Mouse (Mus musculus): ENCODE results near the gene Ccdc24. TPM values are rescaled to one million over a fixed set of nuclear protein-coding genes. Genes with fewer than 3 reads are reported as not detected.

Ccdc24 gene
- polyA plus RNA-seq (2015; fragmentation: Nextera tagmentation; extraction: Ambion mirVana): 0.48 and 1.0 TPM in 2 replicates

- ATAC-seq: peak; percentile 57
- Histone ChIP-seq H3K4me3 (replicated peaks) (peak within 1 kb of the TSS; percentile 29), H3K9ac (no peak within 1 kb of the TSS; the same call in 1 of the 2 replicates), H3K27me3 (replicated peaks) (no peaks in the 10 kb centered on the region), H3K4me1 (replicated peaks) (peaks cover 15% of the 10 kb centered on the region), H3K36me3 (peaks cover 20% of the 10 kb centered on the region), H3K27ac (no peak within 1 kb of the TSS), H3K9me3 (no peaks in the 10 kb centered on the region), H3K4me2 (replicated peaks) (peak within 1 kb of the TSS; percentile 56)
- 5% methylated on average over 14 of the region's 14 CpGs for WGBS
These were observed at the start of gene Ccdc24 for GRCm38 (mm10) chr4:117872471-117872886. TSS of gene Ccdc24 (minus strand) at chr4:117872557.

DNA sequence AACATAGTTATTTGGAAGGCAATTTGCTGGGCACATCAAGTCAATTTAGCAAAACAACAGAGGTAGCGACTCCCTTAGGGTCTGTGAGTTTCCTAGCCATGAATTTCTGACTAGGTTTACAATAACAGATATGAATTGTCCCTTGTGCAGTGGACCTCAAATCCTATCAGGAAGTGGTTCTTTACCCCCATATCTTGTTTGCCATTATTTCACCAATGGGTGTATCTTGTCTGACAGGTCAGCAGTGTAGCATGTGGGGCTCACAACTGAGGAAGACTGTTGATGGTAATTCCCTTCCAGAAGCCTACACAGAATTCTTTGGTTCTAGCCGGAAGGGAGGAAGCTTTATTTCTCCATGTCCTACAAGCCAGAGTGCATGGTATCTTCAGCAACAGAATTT lies 49.0 kb upstream of the Ccdc24 start:
- no peak overlapping the region for H3K9ac ChIP-seq
- no peaks in the 10 kb centered on the region for H3K36me3 ChIP-seq
- peaks cover 3% of the 10 kb centered on the region for H3K27me3 ChIP-seq (replicated peaks)
- H3K9me3 ChIP-seq: no peaks in the 10 kb centered on the region
- peaks cover 7% of the 10 kb centered on the region; the same call in 1 of the 2 replicates for H3K4me1 ChIP-seq (replicated peaks)
- H3K27ac ChIP-seq: no peak overlapping the region
- no peak overlapping the region for H3K4me3 ChIP-seq (replicated peaks)
- no peak overlapping the region for H3K4me2 ChIP-seq (replicated peaks)
- 82% methylated on average over 2 of the region's 2 CpGs for WGBS
- ATAC-seq: no peak

GRCm38 (mm10) chr4:117918762-117919161 lies 46.4 kb upstream of the Ccdc24 start:
- no peak for ATAC-seq
- H3K9me3 ChIP-seq: no peaks in the 10 kb centered on the region
- peak overlapping the region; percentile 15; the same call in 1 of the 2 replicates for H3K27ac ChIP-seq
- no peak overlapping the region for H3K4me2 ChIP-seq (replicated peaks)
- no peak overlapping the region for H3K4me3 ChIP-seq (replicated peaks)
- no peaks in the 10 kb centered on the region for H3K36me3 ChIP-seq
- no peaks in the 10 kb centered on the region; the same call in 1 of the 2 replicates for H3K27me3 ChIP-seq (replicated peaks)
- H3K4me1 ChIP-seq (replicated peaks): peaks cover 12% of the 10 kb centered on the region
- WGBS: 67% methylated on average over 5 of the region's 5 CpGs
- H3K9ac ChIP-seq: no peak overlapping the region

- WGBS: 48% methylated on average over 3 of the region's 3 CpGs
These were observed 45.9 kb upstream of the Ccdc24 start for GRCm38 (mm10) chr4:117918261-117918660.

DNA sequence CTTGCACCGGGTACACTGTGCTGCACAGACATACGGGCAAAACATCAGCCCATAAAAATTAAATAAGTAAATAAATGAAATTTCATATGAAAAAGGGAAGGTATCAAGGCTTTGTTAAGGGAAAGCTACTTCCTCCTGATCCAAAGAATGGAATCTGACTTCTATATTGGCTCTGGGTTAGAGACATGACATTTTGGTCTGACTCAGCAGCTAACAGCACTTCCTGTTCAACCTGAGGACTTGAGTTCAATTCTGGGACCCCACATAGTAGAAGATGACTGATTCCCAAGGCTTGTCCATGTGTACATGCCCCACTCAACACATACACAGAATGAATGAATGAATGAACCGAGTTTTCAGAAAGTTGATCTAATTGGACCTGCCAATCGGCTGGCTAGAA lies 45.5 kb upstream of the Ccdc24 start:
- whole genome bisulfite sequencing: 89% methylated on average over 4 of the region's 4 CpGs
- H3K27me3 ChIP-seq (replicated peaks): no peaks in the 10 kb centered on the region
- peak overlapping the region; percentile 37; the same call in 1 of the 2 replicates for H3K27ac ChIP-seq

More at GRCm38 (mm10) chr4:117918261-117918660, 45.9 kb upstream of the Ccdc24 start:
- no peaks in the 10 kb centered on the region; the same call in 1 of the 2 replicates for H3K27me3 ChIP-seq (replicated peaks)
- H3K4me1 ChIP-seq (replicated peaks): peaks cover 17% of the 10 kb centered on the region
- H3K9me3 ChIP-seq: no peaks in the 10 kb centered on the region
- peak overlapping the region; percentile 37; the same call in 1 of the 2 replicates for H3K27ac ChIP-seq
- H3K36me3 ChIP-seq: no peaks in the 10 kb centered on the region
- no peak overlapping the region for H3K4me2 ChIP-seq (replicated peaks)
- H3K9ac ChIP-seq: no peak overlapping the region
- H3K4me3 ChIP-seq (replicated peaks): no peak overlapping the region
- ATAC-seq: no peak

GRCm38 (mm10) chr4:117917402-117917801 lies 45.0 kb upstream of the Ccdc24 start:
- Histone ChIP-seq H3K27me3 (replicated peaks) (no peaks in the 10 kb centered on the region), H3K4me1 (replicated peaks) (peaks cover 23% of the 10 kb centered on the region), H3K9me3 (no peaks in the 10 kb centered on the region), H3K36me3 (no peaks in the 10 kb centered on the region), H3K4me3 (replicated peaks) (no peak overlapping the region), H3K9ac (no peak overlapping the region), H3K4me2 (replicated peaks) (no peak overlapping the region), H3K27ac (no peak overlapping the region)
- ATAC-seq: no peak
- 77% methylated on average over 4 of the region's 4 CpGs for WGBS

More for the DNA sequence above, 45.5 kb upstream of the Ccdc24 start:
- no peak for ATAC-seq
- Histone ChIP-seq H3K4me3 (replicated peaks) (no peak overlapping the region), H3K36me3 (no peaks in the 10 kb centered on the region), H3K9ac (no peak overlapping the region), H3K4me2 (replicated peaks) (no peak overlapping the region), H3K9me3 (no peaks in the 10 kb centered on the region), H3K4me1 (replicated peaks) (peaks cover 20% of the 10 kb centered on the region)

DNA sequence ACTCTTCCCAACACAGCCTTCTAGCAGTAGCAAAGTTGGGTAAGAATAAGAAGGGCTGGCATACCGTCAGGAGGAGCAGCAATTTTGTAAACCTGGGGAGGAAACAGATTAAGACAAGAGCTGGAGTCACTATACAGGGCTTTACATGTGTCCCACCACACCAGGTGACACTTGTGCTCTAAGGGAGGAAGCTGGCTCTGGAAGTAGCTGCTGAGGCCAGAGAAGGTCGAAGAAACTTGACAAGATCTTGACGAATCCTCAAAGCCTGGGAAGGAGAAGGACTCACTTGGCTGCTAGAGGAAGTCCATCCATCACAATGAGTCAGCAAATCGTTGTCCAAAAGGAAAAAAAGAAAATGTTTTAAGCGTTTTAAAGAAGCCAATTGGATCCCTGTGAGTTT lies 44.0 kb upstream of the Ccdc24 start:
- 66% methylated on average over 5 of the region's 5 CpGs for WGBS

GRCm38 (mm10) chr4:117915489-117916105 lies 43.2 kb upstream of the Ccdc24 start:
- Histone ChIP-seq H3K27ac (peak overlapping the region; percentile 88; the same call in 1 of the 2 replicates), H3K4me3 (replicated peaks) (peak overlapping the region; percentile 72), H3K4me1 (replicated peaks) (peaks cover 23% of the 10 kb centered on the region), H3K9ac (peak overlapping the region; percentile 71), H3K27me3 (replicated peaks) (no peaks in the 10 kb centered on the region), H3K9me3 (no peaks in the 10 kb centered on the region), H3K36me3 (peaks cover 4% of the 10 kb centered on the region; the same call in 1 of the 2 replicates), H3K4me2 (replicated peaks) (peak overlapping the region; percentile 97)
- no peak for ATAC-seq
- WGBS: 5% methylated on average over 19 of the region's 19 CpGs

More for the DNA sequence above, 44.0 kb upstream of the Ccdc24 start:
- Histone ChIP-seq H3K27me3 (replicated peaks) (no peaks in the 10 kb centered on the region), H3K9ac (no peak overlapping the region), H3K4me1 (replicated peaks) (peaks cover 23% of the 10 kb centered on the region), H3K27ac (no peak overlapping the region), H3K4me2 (replicated peaks) (0 out of 2 replicates have a peak overlapping the region, but pooled peaks have one; percentile 97), H3K4me3 (replicated peaks) (no peak overlapping the region), H3K36me3 (peaks cover 4% of the 10 kb centered on the region; the same call in 1 of the 2 replicates), H3K9me3 (no peaks in the 10 kb centered on the region)
- no peak for ATAC-seq

DNA sequence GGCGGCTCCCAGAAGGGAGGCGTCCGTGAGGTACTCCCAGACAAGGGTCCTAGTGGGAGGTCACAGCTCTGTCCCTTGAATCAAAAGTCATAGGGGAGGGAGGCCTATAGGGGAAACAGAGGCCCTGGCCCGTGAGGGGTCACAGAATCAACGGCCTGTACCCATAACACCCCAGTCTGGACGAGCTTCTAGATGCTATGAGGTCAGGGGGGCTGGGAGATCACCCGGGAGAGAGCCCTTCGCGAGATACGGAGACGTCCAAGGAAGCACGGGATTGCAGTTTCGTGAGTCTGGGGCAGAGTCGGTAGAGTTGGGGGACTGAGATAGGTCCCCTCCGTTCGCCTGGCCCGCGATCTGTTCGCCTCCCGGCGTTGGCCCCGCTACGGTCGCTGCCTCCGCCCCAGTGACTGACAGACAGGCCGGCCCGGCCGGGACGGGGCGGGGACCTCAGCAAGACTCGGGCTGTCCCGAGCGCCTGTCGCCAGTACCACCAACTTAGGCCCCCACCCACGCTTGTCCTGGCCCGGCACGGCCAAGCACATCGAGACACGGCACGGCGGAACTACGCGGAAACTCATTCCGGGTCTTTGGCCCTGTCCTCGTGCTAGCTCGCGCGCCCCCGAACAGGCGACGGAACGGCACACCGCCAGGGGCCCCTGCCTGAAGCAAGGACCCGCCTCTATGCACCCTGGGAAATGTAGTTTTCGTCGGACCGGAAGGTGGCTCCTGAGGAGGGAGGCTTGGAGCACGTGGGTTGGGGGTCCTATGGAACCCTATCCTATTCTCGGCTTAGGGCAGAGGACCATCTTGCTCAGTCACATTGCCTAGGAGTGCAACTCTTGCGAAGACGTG lies 42.5 kb upstream of the Ccdc24 start, which contains the start of gene Ipo13:
Gene Ipo13, minus strand, starts transcription at position 409 of the 852 bp plus-strand sequence.
- H3K36me3 ChIP-seq: peaks cover 4% of the 10 kb centered on the region; the same call in 1 of the 2 replicates
- H3K4me3 ChIP-seq (replicated peaks): peak within 1 kb of the TSS; percentile 72
- peak within 1 kb of the TSS; percentile 88 for H3K27ac ChIP-seq
- H3K9ac ChIP-seq: peak within 1 kb of the TSS; percentile 71
- peak within 1 kb of the TSS; percentile 97 for H3K4me2 ChIP-seq (replicated peaks)
- ATAC-seq: peak; percentile 96
- WGBS: under 1% methylated on average over 61 of the region's 61 CpGs
- H3K27me3 ChIP-seq (replicated peaks): no peaks in the 10 kb centered on the region
- H3K9me3 ChIP-seq: no peaks in the 10 kb centered on the region
- peaks cover 23% of the 10 kb centered on the region for H3K4me1 ChIP-seq (replicated peaks)

GRCm38 (mm10) chr4:117914031-117914430 lies 41.7 kb upstream of the Ccdc24 start:
- 20% methylated on average over 8 of the region's 8 CpGs for whole genome bisulfite sequencing
- ATAC-seq: no peak; the same call in 1 of the 2 replicates
- Histone ChIP-seq H3K9ac (peak overlapping the region; percentile 71), H3K4me1 (replicated peaks) (peaks cover 27% of the 10 kb centered on the region), H3K27me3 (replicated peaks) (no peaks in the 10 kb centered on the region), H3K36me3 (peaks cover 5% of the 10 kb centered on the region; the same call in 1 of the 2 replicates), H3K4me2 (replicated peaks) (peak overlapping the region; percentile 97), H3K27ac (no peak overlapping the region), H3K4me3 (replicated peaks) (peak overlapping the region; percentile 72), H3K9me3 (no peaks in the 10 kb centered on the region)

DNA sequence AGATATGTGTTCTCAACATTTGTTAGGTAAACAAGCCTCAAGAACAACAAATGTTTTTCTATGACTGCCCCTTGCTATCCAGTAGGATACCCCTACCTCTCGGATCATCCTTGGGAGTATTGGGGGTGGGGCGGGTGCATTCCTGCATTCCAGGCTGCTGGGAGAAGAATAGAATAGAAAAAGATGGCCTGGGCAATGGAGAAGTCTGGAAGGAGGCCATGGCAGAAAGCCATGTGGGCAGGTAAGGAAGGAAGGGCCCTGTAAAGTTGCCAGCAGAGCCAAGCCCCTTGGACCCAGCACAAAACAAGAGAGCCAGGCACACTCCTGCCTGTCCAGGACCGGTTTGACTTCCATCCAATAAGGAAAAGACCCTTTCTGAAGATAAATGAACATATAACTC lies 41.1 kb upstream of the Ccdc24 start:
- Histone ChIP-seq H3K4me2 (replicated peaks) (peak overlapping the region; percentile 97), H3K27ac (no peak overlapping the region), H3K27me3 (replicated peaks) (no peaks in the 10 kb centered on the region), H3K4me1 (replicated peaks) (peaks cover 26% of the 10 kb centered on the region), H3K4me3 (replicated peaks) (peak overlapping the region; percentile 72), H3K9ac (0 out of 2 replicates have a peak overlapping the region, but pooled peaks have one; percentile 71), H3K9me3 (no peaks in the 10 kb centered on the region), H3K36me3 (peaks cover 7% of the 10 kb centered on the region; the same call in 1 of the 2 replicates)
- WGBS: 53% methylated on average over 3 of the region's 3 CpGs
- ATAC-seq: no peak

Measured in intestine, embryonic 15.5 days (tissue).